Mouse (Mus musculus) CH12.LX (cell line): ENCODE data around the gene Comt. TPM values are rescaled to one million over a fixed set of nuclear protein-coding genes. Genes with fewer than 3 reads are reported as not detected.

Experiments
- DNase-seq: peaks from one replicate; pipeline ENCODE4 v3.0.0-alpha.2; 2013; ENCODE audit errors: extremely low read depth
- H3K27ac ChIP-seq: 2 replicates; pipeline ENCODE4 v1.5.1; 2012; ENCODE audit warnings: low read depth, mild to moderate bottlenecking, control low read depth, moderate library complexity; ENCODE audit not compliant: insufficient read depth
- H3K27me3 ChIP-seq: replicated peaks from 2 replicates; pipeline ENCODE3; 2012; ENCODE audit warnings: inconsistent platforms
- H3K36me3 ChIP-seq, 2 experiments: replicated peaks in 1 of 2; 2 replicates each; pipeline versions ENCODE3 to v1.6.1; 2012; ENCODE audit warnings: inconsistent platforms in 1 of 2, low read length in 1 of 2, mild to moderate bottlenecking in 1 of 2, mixed read lengths in 1 of 2, moderate library complexity in 1 of 2; ENCODE audit not compliant: control insufficient read depth in 1 of 2, insufficient read depth in 1 of 2
- H3K4me1 ChIP-seq, 2 experiments: 2 replicates each; pipeline ENCODE4 v1.6.1; 2012; ENCODE audit warnings: inconsistent platforms in 1 of 2, moderate library complexity in 1 of 2; ENCODE audit not compliant: insufficient read depth in 2 of 2, control insufficient read depth in 1 of 2
- H3K4me2 ChIP-seq: 2 replicates; pipeline ENCODE4 v1.6.1; 2012; ENCODE audit warnings: low read depth, mild to moderate bottlenecking, control low read depth; ENCODE audit not compliant: poor library complexity, insufficient read depth, severe bottlenecking
- H3K4me3 ChIP-seq, 3 experiments: fragments of 150-350 bp in 1 of 3; sonication (generic) in 1 of 3; replicated peaks in 1 of 3; 2 replicates each; pipeline versions ENCODE3 to v1.5.1; 2011 to 2012; ENCODE audit warnings: low read depth in 2 of 3, low read length in 2 of 3, mild to moderate bottlenecking in 2 of 3, moderate library complexity in 2 of 3, control low read depth in 1 of 3, improper control_type of control experiment in 1 of 3, inconsistent platforms in 1 of 3, mixed read lengths in 1 of 3; ENCODE audit not compliant: poor library complexity in 1 of 3
- H3K79me2 ChIP-seq: replicated peaks from 2 replicates; pipeline ENCODE4 v1.6.1; 2012; ENCODE audit warnings: mild to moderate bottlenecking, moderate library complexity; ENCODE audit not compliant: control insufficient read depth, poor library complexity, insufficient read depth, severe bottlenecking; ENCODE audit errors: extremely low read depth
- H3K9ac ChIP-seq: 2 replicates; pipeline ENCODE4 v1.6.1; 2012; ENCODE audit warnings: low read depth, mild to moderate bottlenecking, control low read depth, moderate library complexity; ENCODE audit not compliant: insufficient read depth
- H3K9me3 ChIP-seq: replicated peaks from 2 replicates; pipeline ENCODE3; 2012; ENCODE audit warnings: low read length, inconsistent platforms, mixed read lengths
- E2F4 ChIP-seq: IDR thresholded peaks from 2 replicates; pipeline ENCODE4 v1.6.1; 2011; ENCODE audit warnings: low read depth, low read length, improper control_type of control experiment; ENCODE audit not compliant: insufficient replicate concordance
- EP300 ChIP-seq: IDR thresholded peaks from 2 replicates; pipeline ENCODE4 v1.6.1; 2011; ENCODE audit warnings: low read length, improper control_type of control experiment
- GABPA ChIP-seq: IDR thresholded peaks from 2 replicates; pipeline ENCODE4 v1.6.1; 2012; ENCODE audit warnings: low read depth, low read length, improper control_type of control experiment, inconsistent platforms; ENCODE audit not compliant: insufficient replicate concordance
- IRF4 ChIP-seq: IDR thresholded peaks from 2 replicates; pipeline ENCODE4 v1.6.1; 2014; ENCODE audit warnings: low read depth, mild to moderate bottlenecking, inconsistent platforms, low read length, improper control_type of control experiment
- JUN ChIP-seq: IDR thresholded peaks from 2 replicates; pipeline ENCODE4 v1.6.1; 2011; ENCODE audit warnings: low read depth, mild to moderate bottlenecking, low read length, improper control_type of control experiment, moderate library complexity; ENCODE audit not compliant: insufficient read depth
- JUND ChIP-seq: conservative IDR thresholded peaks from 2 replicates; pipeline ENCODE4 v1.6.1; 2011; ENCODE audit warnings: low read depth, low read length, improper control_type of control experiment
- KAT2A ChIP-seq: IDR thresholded peaks from 2 replicates; pipeline ENCODE4 v1.6.1; 2012; ENCODE audit warnings: low read length, improper control_type of control experiment, inconsistent platforms; ENCODE audit not compliant: insufficient replicate concordance
- MAFK ChIP-seq: IDR thresholded peaks from 2 replicates; pipeline ENCODE4 v1.6.1; 2011; ENCODE audit warnings: low read length, improper control_type of control experiment; ENCODE audit not compliant: insufficient replicate concordance
- MAX ChIP-seq: IDR thresholded peaks from 2 replicates; pipeline ENCODE4 v1.6.1; 2011; ENCODE audit warnings: low read length, improper control_type of control experiment
- MEF2A ChIP-seq: IDR thresholded peaks from 2 replicates; pipeline ENCODE4 v1.6.1; 2014; ENCODE audit warnings: low read depth, mild to moderate bottlenecking, inconsistent platforms, low read length, improper control_type of control experiment, borderline replicate concordance
- MXI1 ChIP-seq: IDR thresholded peaks from 2 replicates; pipeline ENCODE4 v1.6.1; 2011; ENCODE audit warnings: mild to moderate bottlenecking, low read depth, low read length, improper control_type of control experiment
- NELFE ChIP-seq: IDR thresholded peaks from 2 replicates; pipeline ENCODE4 v1.6.1; 2011; ENCODE audit warnings: low read depth, low read length, improper control_type of control experiment
- NRF1 ChIP-seq: IDR thresholded peaks from 2 replicates; pipeline ENCODE4 v1.6.1; 2014; ENCODE audit warnings: low read depth, mild to moderate bottlenecking, inconsistent platforms, low read length, improper control_type of control experiment, moderate library complexity
- RCOR1 ChIP-seq: conservative IDR thresholded peaks from 2 replicates; pipeline ENCODE4 v1.6.1; 2012; ENCODE audit warnings: low read depth, mild to moderate bottlenecking, inconsistent platforms, low read length, improper control_type of control experiment
- UBTF ChIP-seq: IDR thresholded peaks from 2 replicates; pipeline ENCODE4 v1.6.1; 2012; ENCODE audit warnings: low read depth, mild to moderate bottlenecking, inconsistent platforms, low read length, improper control_type of control experiment, moderate library complexity
- USF1 ChIP-seq: IDR thresholded peaks from 2 replicates; pipeline ENCODE4 v1.6.1; 2014; ENCODE audit warnings: low read depth, mild to moderate bottlenecking, inconsistent platforms, low read length, improper control_type of control experiment
- USF2 ChIP-seq: conservative IDR thresholded peaks from 2 replicates; pipeline ENCODE4 v1.6.1; 2011; ENCODE audit warnings: low read depth, low read length, improper control_type of control experiment
- ZC3H11A ChIP-seq: IDR thresholded peaks from 2 replicates; pipeline ENCODE4 v1.6.1; 2012; ENCODE audit warnings: low read depth, mild to moderate bottlenecking, inconsistent platforms, low read length, improper control_type of control experiment
- ZNF384 ChIP-seq: IDR thresholded peaks from 2 replicates; pipeline ENCODE4 v1.6.1; 2012; ENCODE audit warnings: low read depth, low read length, improper control_type of control experiment, inconsistent platforms
- dilution Hi-C: fragments of 300-500 bp; cut with MboI; formaldehyde crosslinking; loops from 2 replicates; pipeline ENCODE4 v1.14.3; 2020; ENCODE audit warnings: low sequenced_read_pairs; ENCODE audit not compliant: extremely low pct_unique_long_range_greater_than_20kb, extremely low pct_ligation_motif_present
- in situ Hi-C: fragments of 300-500 bp; cut with MboI; formaldehyde crosslinking; loops from 3 replicates; pipeline ENCODE4 v1.14.3; 2019; ENCODE audit warnings: low sequenced_read_pairs, low pct_ligation_motif_present, low pct_unique_long_range_greater_than_20kb, mixed read lengths
- polyA plus RNA-seq: library from polyadenylated mRNA; unstranded; fragments of >175 nt; gene quantifications from 2 replicates; pipeline ENCODE4 v1.2.1, GENCODE M21; 2012; ENCODE audit warnings: low read depth; ENCODE audit not compliant: insufficient read length
- total RNA-seq, 2 experiments: library from RNA; depleted of rRNA; stranded (reverse); fragments of 300-350 nt in 1 of 2; fragments of >200 nt in 1 of 2; gene quantifications; 2 replicates each; pipeline ENCODE4 v1.2.3; 2012 to 2014

The Comt gene
- total and polyA plus RNA-seq, 3 experiments = 74.0 to 91.6 (median 84.8) TPM

- Histone ChIP-seq H3K36me3 (peaks cover 25 to 96% of the 10 kb centered on the region in 2 experiments), H3K9me3 (no peaks in the 10 kb centered on the region), H3K4me2 (no peak overlapping the region), H3K79me2 (no peaks in the 10 kb centered on the region), H3K4me1 (no peaks in the 10 kb centered on the region), H3K4me3 (no peak overlapping the region), H3K27me3 (no peaks in the 10 kb centered on the region)
- in situ Hi-C loops = no loop called here
- no peak for DNase-seq
- TF ChIP-seq NELFE (no peak), MXI1 (no peak), JUN (no peak), ZC3H11A (no peak)
- TF ChIP-seq, all 38 proteins: peak for 0
- dilution Hi-C loops = no loop called here
- Histone ChIP-seq H3K27ac (no peak overlapping the region), H3K9ac (no peak overlapping the region)
These were observed 46.3 kb upstream of the Comt start for GRCm38 (mm10) chr16:18472976-18473375.

- Histone ChIP-seq H3K27ac (no peak overlapping the region), H3K9ac (no peak overlapping the region), H3K36me3 (peaks cover 19 to 95% of the 10 kb centered on the region in 2 experiments), H3K9me3 (no peaks in the 10 kb centered on the region), H3K4me3 (no peak overlapping the region), H3K4me1 (no peaks in the 10 kb centered on the region), H3K4me2 (no peak overlapping the region), H3K79me2 (no peaks in the 10 kb centered on the region), H3K27me3 (no peaks in the 10 kb centered on the region)
- no peak for DNase-seq
- dilution Hi-C loops (no loop called here), in situ Hi-C loops (no loop called here)
- TF ChIP-seq UBTF (no peak), USF1 (no peak), JUND (no peak), EP300 (no peak), KAT2A (no peak), GABPA (no peak), MAX (no peak), ZC3H11A (no peak), NRF1 (no peak), MEF2A (no peak), NELFE (no peak), JUN (no peak), RCOR1 (no peak), ZNF384 (no peak), MAFK (no peak), USF2 (no peak), E2F4 (no peak), IRF4 (no peak)
These were observed 45.8 kb upstream of the Comt start for GRCm38 (mm10) chr16:18472416-18472815.
